Comparison of ENCODE assay signal across 20 mouse cellular contexts in the genomic region with DNA sequence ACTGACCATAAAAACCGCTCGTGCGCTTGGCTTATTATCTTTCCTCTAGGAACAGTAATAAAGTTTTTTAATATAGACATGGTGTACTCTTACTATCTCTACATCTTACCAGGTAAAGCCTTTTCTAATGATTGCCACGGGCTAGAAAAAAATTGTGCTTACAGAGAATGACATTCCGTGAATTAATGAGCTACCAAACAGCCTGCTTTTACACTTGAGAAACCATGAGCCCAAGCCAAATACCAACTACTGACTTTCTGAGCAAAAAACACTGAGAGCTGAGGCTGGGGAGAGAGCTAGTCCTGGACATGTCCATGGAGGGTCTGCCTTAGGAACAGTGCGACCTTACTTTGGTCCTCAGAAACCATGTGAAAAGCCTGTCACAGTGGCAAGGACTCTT. TPM values are rescaled to one million over a fixed set of nuclear protein-coding genes. Genes with fewer than 3 reads are reported as not detected.
DNase-seq lines count a peak whose midpoint lies in the region; ATAC-seq and TF ChIP-seq lines count a peak whose summit lies in the region.
"Had no signal": no experiment of that assay in that cellular context is flagged by ENCODE, and none has a peak within 500 bp of the region (broad histone marks: within the 10 kb centered on the region; RNA-seq: fewer than 3 reads in every experiment).

No protein-coding gene starts in this region.

- no peak for ATAC-seq in intestine, postnatal 0 days
- ATAC-seq in intestine, embryonic 15.5 days = no peak
- no peak for ATAC-seq in midbrain, embryonic 16.5 days
- ATAC-seq: forebrain, embryonic 16.5 days had no signal

- H3K9ac ChIP-seq in intestine, postnatal 0 days (ENCODE audit: low read depth, low read length) = no peak overlapping the region
- H3K9ac ChIP-seq in intestine, embryonic 15.5 days = no peak overlapping the region
- no peak overlapping the region for H3K9ac ChIP-seq in midbrain, embryonic 16.5 days (ENCODE audit: low read depth, low read length)
- H3K9ac ChIP-seq: embryonic facial prominence, embryonic 13.5 days; limb, embryonic 12.5 days; neural tube, embryonic 12.5 days had no signal

- TF ChIP-seq CTCF in intestine, postnatal 0 days (IDR thresholded peaks at IDR 0.05; ENCODE audit: low read depth) = no peak

- peak overlapping the region; percentile 10; the same call in 1 of the 2 replicates for H3K27ac ChIP-seq in intestine, postnatal 0 days (ENCODE audit: low read depth, low read length)
- H3K27ac ChIP-seq in intestine, embryonic 15.5 days = no peak overlapping the region
- peak overlapping the region; percentile 62 for H3K27ac ChIP-seq in brown adipose tissue, adult 24 weeks (replicated peaks; ENCODE audit: low read depth, low read length)
- no peak overlapping the region for H3K27ac ChIP-seq in midbrain, embryonic 16.5 days (ENCODE audit: low read length)
- H3K27ac ChIP-seq: embryonic facial prominence, embryonic 13.5 days; gastrocnemius, adult 2 months; layer of hippocampus, adult 2 months; left cerebral cortex, adult 2 months; limb, embryonic 12.5 days; neural tube, embryonic 12.5 days had no signal

- H3K9me3 ChIP-seq in intestine, postnatal 0 days (ENCODE audit: control insufficient read depth) = no peaks in the 10 kb centered on the region
- H3K9me3 ChIP-seq in intestine, embryonic 15.5 days = no peaks in the 10 kb centered on the region
- no peaks in the 10 kb centered on the region for H3K9me3 ChIP-seq in midbrain, embryonic 16.5 days (replicated peaks; ENCODE audit: control insufficient read depth, low read length, poor library complexity, severe bottlenecking)
- H3K9me3 ChIP-seq: embryonic facial prominence, embryonic 13.5 days; limb, embryonic 12.5 days; neural tube, embryonic 12.5 days had no signal

- H3K4me1 ChIP-seq in intestine, postnatal 0 days (replicated peaks; ENCODE audit: control insufficient read depth, insufficient read depth, low read length) = peaks cover 10% of the 10 kb centered on the region; the same call in 1 of the 2 replicates
- H3K4me1 ChIP-seq in intestine, embryonic 15.5 days (replicated peaks) = no peaks in the 10 kb centered on the region
- H3K4me1 ChIP-seq in brown adipose tissue, adult 24 weeks (ENCODE audit: control insufficient read depth, insufficient read depth, insufficient read length, low read length) = 0 out of 2 replicates have a peak, but pooled peaks cover 6% of the 10 kb centered on the region
- H3K4me1 ChIP-seq in midbrain, embryonic 16.5 days (ENCODE audit: control insufficient read depth, insufficient read depth, low read length) = no peaks in the 10 kb centered on the region
- H3K4me1 ChIP-seq: limb, embryonic 12.5 days; neural tube, embryonic 12.5 days had no signal

- DNase-seq in kidney, adult 9 months = peak; percentile 93
- peak; percentile 66 for DNase-seq in kidney, postnatal 14 days
- no peak for DNase-seq in adrenal gland, adult (ENCODE audit: inconsistent age in 2 of 2, low spot score in 1 of 2)
- DNase-seq in thymus, postnatal 10 days (ENCODE audit: low spot score in 2 of 2) = no peak
- DNase-seq: right cerebral cortex, adult 18-20 months; thymus, postnatal 14 days had no signal

- H3K4me3 ChIP-seq in intestine, postnatal 0 days (ENCODE audit: low read depth, low read length) = no peak overlapping the region
- H3K4me3 ChIP-seq in intestine, embryonic 15.5 days (replicated peaks) = no peak overlapping the region
- no peak overlapping the region for H3K4me3 ChIP-seq in brown adipose tissue, adult 24 weeks (ENCODE audit: insufficient read depth, low read depth, low read length)
- H3K4me3 ChIP-seq in midbrain, embryonic 16.5 days (ENCODE audit: low read depth, low read length) = no peak overlapping the region
- H3K4me3 ChIP-seq: embryonic facial prominence, embryonic 13.5 days; gastrocnemius, adult 2 months; layer of hippocampus, adult 2 months; left cerebral cortex, adult 2 months; limb, embryonic 12.5 days; myocyte; neural tube, embryonic 12.5 days had no signal

- H3K4me2 ChIP-seq in intestine, postnatal 0 days (replicated peaks; ENCODE audit: low read depth) = 0 out of 2 replicates have a peak overlapping the region, but pooled peaks have one; percentile 13
- H3K4me2 ChIP-seq in intestine, embryonic 15.5 days (replicated peaks) = no peak overlapping the region
- H3K4me2 ChIP-seq in midbrain, embryonic 16.5 days (ENCODE audit: low read length) = no peak overlapping the region
- H3K4me2 ChIP-seq: embryonic facial prominence, embryonic 13.5 days; limb, embryonic 12.5 days; liver, embryonic 11.5 days; midbrain, embryonic 11.5 days; neural tube, embryonic 12.5 days had no signal

- H3K27me3 ChIP-seq in intestine, postnatal 0 days (replicated peaks; ENCODE audit: control insufficient read depth, insufficient read depth, low read length) = no peaks in the 10 kb centered on the region
- H3K27me3 ChIP-seq in intestine, embryonic 15.5 days (replicated peaks) = no peaks in the 10 kb centered on the region
- H3K27me3 ChIP-seq in midbrain, embryonic 16.5 days (ENCODE audit: control insufficient read depth, insufficient read depth, low read depth, low read length) = no peaks in the 10 kb centered on the region
- H3K27me3 ChIP-seq: embryonic facial prominence, embryonic 13.5 days; limb, embryonic 12.5 days; neural tube, embryonic 12.5 days had no signal

- WGBS in intestine, postnatal 0 days = 60% methylated on average over 6 of the region's 6 CpGs
- 81% methylated on average over 6 of the region's 6 CpGs for WGBS in intestine, embryonic 15.5 days
- 95% methylated on average over 6 of the region's 6 CpGs for WGBS in midbrain, embryonic 16.5 days

- no peaks in the 10 kb centered on the region for H3K36me3 ChIP-seq in intestine, postnatal 0 days (ENCODE audit: control insufficient read depth, insufficient read depth)
- no peaks in the 10 kb centered on the region for H3K36me3 ChIP-seq in intestine, embryonic 15.5 days
- H3K36me3 ChIP-seq in midbrain, embryonic 16.5 days (ENCODE audit: control insufficient read depth, insufficient read depth, low read length) = no peaks in the 10 kb centered on the region
- H3K36me3 ChIP-seq: embryonic facial prominence, embryonic 13.5 days; limb, embryonic 12.5 days; neural tube, embryonic 12.5 days had no signal

RNA-seq across cellular contexts. Expression of a gene that starts 21.5 kb away (rescaled TPM):
- polyA plus RNA-seq in intestine, postnatal 0 days (2015; fragmentation: Nextera tagmentation; extraction: Ambion mirVana) = 14.2 and 17.3 TPM in 2 replicates
- polyA plus RNA-seq in intestine, embryonic 15.5 days (2015; fragmentation: Nextera tagmentation; extraction: Ambion mirVana) = 19.9 and 21.9 TPM in 2 replicates
- polyA plus RNA-seq in brown adipose tissue, adult 24 weeks (2012; ENCODE audit: insufficient read depth, insufficient read length, missing spikeins) = 20.0 and 24.9 TPM in 2 replicates
- polyA plus RNA-seq in midbrain, embryonic 16.5 days (2015; fragmentation: Nextera tagmentation; extraction: Ambion mirVana) = 2.9 and 3.3 TPM in 2 replicates

Comparison
In these comparisons a context has a peak if more than half of its experiments do, and no peak if none do; other contexts are left out.
1. H3K27ac ChIP-seq: peak in intestine, postnatal 0 days (single experiment) and brown adipose tissue, adult 24 weeks (single experiment); none in intestine, embryonic 15.5 days (single experiment) and midbrain, embryonic 16.5 days (single experiment).
2. DNase-seq: peak in kidney, adult 9 months (single experiment) and kidney, postnatal 14 days (single experiment); none in adrenal gland, adult (0 of 2) and thymus, postnatal 10 days (0 of 2).